Mouse (Mus musculus) liver, postnatal 0 days (tissue): ENCODE measurements at regions not wholly inside any gene's neighbourhood (a gene's known extent, or its start where the extent isn't known, plus 50 kb on each side); places are given as distances from the start of the nearest gene placed in this dataset.
"Not testable (repeated sequence)": the region's sequence is repeated elsewhere in the genome, so short reads cannot be mapped to it uniquely, and the experiment has no call there.

ENCODE experiments used
- CTCF ChIP-seq: sonication (generic); IDR thresholded peaks from 2 replicates; pipeline ENCODE4 v1.5.1; 2016; ENCODE audit warnings: antibody characterized with exemption, low read depth
- EP300 ChIP-seq: IDR thresholded peaks from 2 replicates; pipeline ENCODE4 v1.6.1; 2016; ENCODE audit warnings: antibody characterized with exemption, low read depth, mild to moderate bottlenecking

GRCm38 (mm10) chr17:16770587-16770986 is 293.3 kb upstream of the Zfp960 start:
- TF ChIP-seq CTCF, EP300: not testable (repeated sequence)
